Mouse (Mus musculus): ENCODE results near the gene Cldn18. TPM values are rescaled to one million over a fixed set of nuclear protein-coding genes. Genes with fewer than 3 reads are reported as not detected.

Gene Cldn18
- polyA plus RNA-seq, 1 experiment from 2014 or later = 248 TPM

- WGBS = 40% methylated on average over 2 of the region's 2 CpGs
- Histone ChIP-seq H3K4me3 (ENCODE audit: low read depth, low read length) (no peak overlapping the region), H3K4me2 (replicated peaks; ENCODE audit: low read depth, low read length) (no peak overlapping the region), H3K27ac (ENCODE audit: low read length) (no peak overlapping the region), H3K27me3 (ENCODE audit: control insufficient read depth, insufficient read depth, low read length) (no peaks in the 10 kb centered on the region), H3K9ac (replicated peaks; ENCODE audit: low read depth, low read length) (no peak overlapping the region), H3K9me3 (ENCODE audit: control insufficient read depth, low read depth, low read length) (no peaks in the 10 kb centered on the region), H3K4me1 (ENCODE audit: control insufficient read depth, insufficient read depth, low read length) (no peaks in the 10 kb centered on the region), H3K36me3 (ENCODE audit: control insufficient read depth, insufficient read depth, low read length) (peaks cover 20% of the 10 kb centered on the region; the same call in 1 of the 2 replicates)
- no peak for ATAC-seq (ENCODE audit: insufficient number of reproducible peaks, insufficient read depth, low FRiP score, low read depth)
These were observed 45.5 kb downstream of the Cldn18 start for GRCm38 (mm10) chr9:99671603-99672002.

- H3K4me3 ChIP-seq (ENCODE audit: low read depth, low read length) = no peak overlapping the region
- ATAC-seq (ENCODE audit: insufficient number of reproducible peaks, insufficient read depth, low FRiP score, low read depth) = no peak
- no peaks in the 10 kb centered on the region for H3K9me3 ChIP-seq (ENCODE audit: control insufficient read depth, low read depth, low read length)
- no peak overlapping the region for H3K27ac ChIP-seq (ENCODE audit: low read length)
- WGBS = 84% methylated on average over 8 of the region's 8 CpGs
- no peaks in the 10 kb centered on the region for H3K27me3 ChIP-seq (ENCODE audit: control insufficient read depth, insufficient read depth, low read length)
- peaks cover 34% of the 10 kb centered on the region; the same call in 1 of the 2 replicates for H3K36me3 ChIP-seq (ENCODE audit: control insufficient read depth, insufficient read depth, low read length)
- H3K9ac ChIP-seq (replicated peaks; ENCODE audit: low read depth, low read length) = no peak overlapping the region
- H3K4me2 ChIP-seq (replicated peaks; ENCODE audit: low read depth, low read length) = no peak overlapping the region
- no peaks in the 10 kb centered on the region for H3K4me1 ChIP-seq (ENCODE audit: control insufficient read depth, insufficient read depth, low read length)
These were observed 49.5 kb downstream of the Cldn18 start for GRCm38 (mm10) chr9:99667596-99667995.

- ATAC-seq (ENCODE audit: insufficient number of reproducible peaks, insufficient read depth, low FRiP score, low read depth) = no peak
- H3K9me3 ChIP-seq (ENCODE audit: control insufficient read depth, low read depth, low read length) = no peaks in the 10 kb centered on the region
- no peak overlapping the region for H3K9ac ChIP-seq (replicated peaks; ENCODE audit: low read depth, low read length)
- H3K27me3 ChIP-seq (ENCODE audit: control insufficient read depth, insufficient read depth, low read length) = no peaks in the 10 kb centered on the region
- H3K4me3 ChIP-seq (ENCODE audit: low read depth, low read length) = no peak overlapping the region
- H3K27ac ChIP-seq (ENCODE audit: low read length) = no peak overlapping the region
- H3K4me1 ChIP-seq (ENCODE audit: control insufficient read depth, insufficient read depth, low read length) = no peaks in the 10 kb centered on the region
- WGBS = 94% methylated on average over 10 of the region's 10 CpGs
- no peak overlapping the region for H3K4me2 ChIP-seq (replicated peaks; ENCODE audit: low read depth, low read length)
- peaks cover 20% of the 10 kb centered on the region for H3K36me3 ChIP-seq (ENCODE audit: control insufficient read depth, insufficient read depth, low read length)
These were observed 54.2 kb downstream of the Cldn18 start for GRCm38 (mm10) chr9:99662887-99663286.

- Histone ChIP-seq H3K27ac (ENCODE audit: low read length) (no peak overlapping the region), H3K27me3 (ENCODE audit: control insufficient read depth, insufficient read depth, low read length) (no peaks in the 10 kb centered on the region), H3K36me3 (ENCODE audit: control insufficient read depth, insufficient read depth, low read length) (peaks cover 15% of the 10 kb centered on the region), H3K4me2 (replicated peaks; ENCODE audit: low read depth, low read length) (no peak overlapping the region), H3K9me3 (ENCODE audit: control insufficient read depth, low read depth, low read length) (no peaks in the 10 kb centered on the region), H3K4me3 (ENCODE audit: low read depth, low read length) (no peak overlapping the region), H3K4me1 (ENCODE audit: control insufficient read depth, insufficient read depth, low read length) (no peaks in the 10 kb centered on the region), H3K9ac (replicated peaks; ENCODE audit: low read depth, low read length) (no peak overlapping the region)
- ATAC-seq (ENCODE audit: insufficient number of reproducible peaks, insufficient read depth, low FRiP score, low read depth) = no peak
- 27% methylated on average over 7 of the region's 7 CpGs for WGBS
These were observed 54.7 kb downstream of the Cldn18 start for GRCm38 (mm10) chr9:99662406-99662805.

GRCm38 (mm10) chr9:99661606-99662166 lies 55.4 kb downstream of the Cldn18 start:
- 70% methylated on average over 16 of the region's 16 CpGs for WGBS
- H3K36me3 ChIP-seq (ENCODE audit: control insufficient read depth, insufficient read depth, low read length) = peaks cover 14% of the 10 kb centered on the region
- H3K4me2 ChIP-seq (replicated peaks; ENCODE audit: low read depth, low read length) = no peak overlapping the region
- ATAC-seq (ENCODE audit: insufficient number of reproducible peaks, insufficient read depth, low FRiP score, low read depth) = no peak
- no peaks in the 10 kb centered on the region for H3K4me1 ChIP-seq (ENCODE audit: control insufficient read depth, insufficient read depth, low read length)
- H3K9me3 ChIP-seq (ENCODE audit: control insufficient read depth, low read depth, low read length) = no peaks in the 10 kb centered on the region
- no peak overlapping the region for H3K27ac ChIP-seq (ENCODE audit: low read length)
- H3K4me3 ChIP-seq (ENCODE audit: low read depth, low read length) = no peak overlapping the region
- no peaks in the 10 kb centered on the region for H3K27me3 ChIP-seq (ENCODE audit: control insufficient read depth, insufficient read depth, low read length)
- H3K9ac ChIP-seq (replicated peaks; ENCODE audit: low read depth, low read length) = no peak overlapping the region

GRCm38 (mm10) chr9:99660756-99661155 lies 56.3 kb downstream of the Cldn18 start:
- no peaks in the 10 kb centered on the region for H3K9me3 ChIP-seq (ENCODE audit: control insufficient read depth, low read depth, low read length)
- H3K36me3 ChIP-seq (ENCODE audit: control insufficient read depth, insufficient read depth, low read length) = peaks cover 18% of the 10 kb centered on the region
- H3K4me3 ChIP-seq (ENCODE audit: low read depth, low read length) = no peak overlapping the region
- H3K27ac ChIP-seq (ENCODE audit: low read length) = no peak overlapping the region
- H3K9ac ChIP-seq (replicated peaks; ENCODE audit: low read depth, low read length) = no peak overlapping the region
- no peaks in the 10 kb centered on the region for H3K27me3 ChIP-seq (ENCODE audit: control insufficient read depth, insufficient read depth, low read length)
- H3K4me2 ChIP-seq (replicated peaks; ENCODE audit: low read depth, low read length) = no peak overlapping the region
- WGBS = 86% methylated on average over 10 of the region's 10 CpGs
- ATAC-seq (ENCODE audit: insufficient number of reproducible peaks, insufficient read depth, low FRiP score, low read depth) = no peak
- H3K4me1 ChIP-seq (ENCODE audit: control insufficient read depth, insufficient read depth, low read length) = no peaks in the 10 kb centered on the region

GRCm38 (mm10) chr9:99646102-99646501 lies 71.0 kb downstream of the Cldn18 start:
- no peak overlapping the region for H3K27ac ChIP-seq (ENCODE audit: low read length)
- H3K4me3 ChIP-seq (ENCODE audit: low read depth, low read length) = no peak overlapping the region
- H3K36me3 ChIP-seq (ENCODE audit: control insufficient read depth, insufficient read depth, low read length) = peaks cover 60% of the 10 kb centered on the region
- no peak overlapping the region for H3K4me2 ChIP-seq (replicated peaks; ENCODE audit: low read depth, low read length)
- H3K27me3 ChIP-seq (ENCODE audit: control insufficient read depth, insufficient read depth, low read length) = no peaks in the 10 kb centered on the region
- H3K9ac ChIP-seq (replicated peaks; ENCODE audit: low read depth, low read length) = no peak overlapping the region
- no peaks in the 10 kb centered on the region for H3K4me1 ChIP-seq (ENCODE audit: control insufficient read depth, insufficient read depth, low read length)
- no peak for ATAC-seq (ENCODE audit: insufficient number of reproducible peaks, insufficient read depth, low FRiP score, low read depth)
- 93% methylated on average over 6 of the region's 6 CpGs for WGBS
- no peaks in the 10 kb centered on the region for H3K9me3 ChIP-seq (ENCODE audit: control insufficient read depth, low read depth, low read length)

- Histone ChIP-seq H3K9ac (replicated peaks; ENCODE audit: low read depth, low read length) (no peak overlapping the region), H3K4me1 (ENCODE audit: control insufficient read depth, insufficient read depth, low read length) (no peaks in the 10 kb centered on the region), H3K27ac (ENCODE audit: low read length) (no peak overlapping the region), H3K9me3 (ENCODE audit: control insufficient read depth, low read depth, low read length) (no peaks in the 10 kb centered on the region), H3K36me3 (ENCODE audit: control insufficient read depth, insufficient read depth, low read length) (peaks cover 55% of the 10 kb centered on the region), H3K27me3 (ENCODE audit: control insufficient read depth, insufficient read depth, low read length) (no peaks in the 10 kb centered on the region), H3K4me3 (ENCODE audit: low read depth, low read length) (no peak overlapping the region), H3K4me2 (replicated peaks; ENCODE audit: low read depth, low read length) (no peak overlapping the region)
- ATAC-seq (ENCODE audit: insufficient number of reproducible peaks, insufficient read depth, low FRiP score, low read depth) = no peak
- 91% methylated on average over 6 of the region's 6 CpGs for WGBS
These were observed 71.7 kb downstream of the Cldn18 start for GRCm38 (mm10) chr9:99645416-99645815.

GRCm38 (mm10) chr9:99639957-99640356 lies 77.1 kb downstream of the Cldn18 start:
- Histone ChIP-seq H3K27me3 (ENCODE audit: control insufficient read depth, insufficient read depth, low read length) (no peaks in the 10 kb centered on the region), H3K4me1 (ENCODE audit: control insufficient read depth, insufficient read depth, low read length) (no peaks in the 10 kb centered on the region), H3K9ac (replicated peaks; ENCODE audit: low read depth, low read length) (no peak overlapping the region), H3K9me3 (ENCODE audit: control insufficient read depth, low read depth, low read length) (no peaks in the 10 kb centered on the region), H3K4me2 (replicated peaks; ENCODE audit: low read depth, low read length) (no peak overlapping the region), H3K4me3 (ENCODE audit: low read depth, low read length) (no peak overlapping the region), H3K27ac (ENCODE audit: low read length) (no peak overlapping the region), H3K36me3 (ENCODE audit: control insufficient read depth, insufficient read depth, low read length) (peaks cover 31% of the 10 kb centered on the region)
- WGBS = 69% methylated on average over 5 of the region's 5 CpGs
- peak; percentile 75 for ATAC-seq (ENCODE audit: insufficient number of reproducible peaks, insufficient read depth, low FRiP score, low read depth)

Measured in stomach, embryonic 14.5 days (tissue).